Mouse (Mus musculus): Measurements from ENCODE around the gene Kcna2. TPM values are rescaled to one million over a fixed set of nuclear protein-coding genes. Genes with fewer than 3 reads are reported as not detected.
A peak's percentile ranks its signal among the peaks of the same experiment; 100 is the strongest.

Gene Kcna2
- polyA plus RNA-seq, 1 experiment from 2014 or later: 1.3 TPM

GRCm38 (mm10) chr3:107084586-107084985 is 16.4 kb upstream of the Kcna2 start:
- Histone ChIP-seq H3K4me1 (replicated peaks) (no peaks in the 10 kb centered on the region), H3K9ac (no peak overlapping the region)
- no peak for ATAC-seq (ENCODE audit: low FRiP score)

GRCm38 (mm10) chr3:107087410-107087809 is 13.5 kb upstream of the Kcna2 start:
- ATAC-seq (ENCODE audit: low FRiP score): no peak
- Histone ChIP-seq H3K27ac (no peak overlapping the region), H3K36me3 (no peaks in the 10 kb centered on the region), H3K9ac (no peak overlapping the region), H3K4me2 (no peak overlapping the region), H3K4me3 (no peak overlapping the region), H3K4me1 (replicated peaks) (no peaks in the 10 kb centered on the region), H3K27me3 (no peaks in the 10 kb centered on the region), H3K9me3 (no peaks in the 10 kb centered on the region)
- WGBS: 90% methylated on average over 4 of the region's 4 CpGs

More at GRCm38 (mm10) chr3:107084586-107084985, 16.4 kb upstream of the Kcna2 start:
- H3K4me2 ChIP-seq: no peak overlapping the region
- H3K9me3 ChIP-seq: no peaks in the 10 kb centered on the region
- H3K4me3 ChIP-seq: no peak overlapping the region
- H3K27ac ChIP-seq: no peak overlapping the region
- H3K27me3 ChIP-seq: no peaks in the 10 kb centered on the region
- WGBS: 86% methylated on average over 3 of the region's 3 CpGs
- no peaks in the 10 kb centered on the region for H3K36me3 ChIP-seq

GRCm38 (mm10) chr3:107088820-107089219 is 12.1 kb upstream of the Kcna2 start:
- no peak for ATAC-seq (ENCODE audit: low FRiP score)
- Histone ChIP-seq H3K9ac (no peak overlapping the region), H3K4me1 (replicated peaks) (no peaks in the 10 kb centered on the region), H3K4me2 (no peak overlapping the region), H3K9me3 (no peaks in the 10 kb centered on the region), H3K36me3 (no peaks in the 10 kb centered on the region), H3K27me3 (0 out of 2 replicates have a peak, but pooled peaks cover 6% of the 10 kb centered on the region), H3K4me3 (no peak overlapping the region), H3K27ac (no peak overlapping the region)
- 78% methylated on average over 3 of the region's 3 CpGs for WGBS

GRCm38 (mm10) chr3:107089475-107089874 is 11.5 kb upstream of the Kcna2 start:
- Histone ChIP-seq H3K4me1 (replicated peaks) (no peaks in the 10 kb centered on the region), H3K4me3 (no peak overlapping the region), H3K9ac (no peak overlapping the region), H3K9me3 (no peaks in the 10 kb centered on the region), H3K36me3 (no peaks in the 10 kb centered on the region), H3K4me2 (no peak overlapping the region), H3K27me3 (0 out of 2 replicates have a peak, but pooled peaks cover 6% of the 10 kb centered on the region), H3K27ac (no peak overlapping the region)
- no peak for ATAC-seq (ENCODE audit: low FRiP score)
- 74% methylated on average over 3 of the region's 3 CpGs for WGBS

- Histone ChIP-seq H3K36me3 (no peaks in the 10 kb centered on the region), H3K4me3 (no peak overlapping the region), H3K9ac (no peak overlapping the region), H3K27ac (no peak overlapping the region), H3K27me3 (0 out of 2 replicates have a peak, but pooled peaks cover 6% of the 10 kb centered on the region), H3K9me3 (no peaks in the 10 kb centered on the region), H3K4me1 (replicated peaks) (no peaks in the 10 kb centered on the region), H3K4me2 (no peak overlapping the region)
- 77% methylated on average over 7 of the region's 7 CpGs for WGBS
- no peak for ATAC-seq (ENCODE audit: low FRiP score)
Observed at GRCm38 (mm10) chr3:107090001-107090400, 10.9 kb upstream of the Kcna2 start.

- Histone ChIP-seq H3K36me3 (no peaks in the 10 kb centered on the region), H3K9me3 (no peaks in the 10 kb centered on the region), H3K4me1 (replicated peaks) (no peaks in the 10 kb centered on the region), H3K4me3 (no peak overlapping the region), H3K27ac (no peak overlapping the region), H3K4me2 (no peak overlapping the region), H3K27me3 (0 out of 2 replicates have a peak, but pooled peaks cover 6% of the 10 kb centered on the region), H3K9ac (no peak overlapping the region)
- no peak for ATAC-seq (ENCODE audit: low FRiP score)
- 77% methylated on average over 11 of the region's 11 CpGs for WGBS
Observed at GRCm38 (mm10) chr3:107090403-107091150, 10.4 kb upstream of the Kcna2 start.

GRCm38 (mm10) chr3:107094028-107094427 is 6.9 kb upstream of the Kcna2 start:
- 9% methylated on average over 4 of the region's 4 CpGs for WGBS
- ATAC-seq (ENCODE audit: low FRiP score): peak; percentile 67; the same call in 1 of the 2 replicates
- Histone ChIP-seq H3K27ac (no peak overlapping the region), H3K9ac (no peak overlapping the region; the same call in 1 of the 2 replicates), H3K4me1 (replicated peaks) (no peaks in the 10 kb centered on the region), H3K27me3 (peaks cover 10% of the 10 kb centered on the region; the same call in 1 of the 2 replicates), H3K4me3 (no peak overlapping the region), H3K4me2 (no peak overlapping the region), H3K9me3 (no peaks in the 10 kb centered on the region), H3K36me3 (no peaks in the 10 kb centered on the region)

GRCm38 (mm10) chr3:107096269-107096731 is 4.6 kb upstream of the Kcna2 start:
- Histone ChIP-seq H3K36me3 (no peaks in the 10 kb centered on the region), H3K27me3 (peaks cover 28% of the 10 kb centered on the region), H3K4me3 (no peak overlapping the region), H3K9ac (no peak overlapping the region), H3K27ac (no peak overlapping the region), H3K4me2 (no peak overlapping the region), H3K9me3 (no peaks in the 10 kb centered on the region), H3K4me1 (replicated peaks) (peaks cover 10% of the 10 kb centered on the region)
- WGBS: 81% methylated on average over 3 of the region's 3 CpGs
- no peak for ATAC-seq (ENCODE audit: low FRiP score)

GRCm38 (mm10) chr3:107099866-107100265 is 1.1 kb upstream of the Kcna2 start:
- 19% methylated on average over 2 of the region's 2 CpGs for WGBS
- ATAC-seq (ENCODE audit: low FRiP score): no peak

GRCm38 (mm10) chr3:107101456-107101786 is 475 bp downstream of the Kcna2 start:
- peak overlapping the region; percentile 88 for H3K9ac ChIP-seq
- peak overlapping the region; percentile 76 for H3K4me3 ChIP-seq
- peak; percentile 72 for ATAC-seq (ENCODE audit: low FRiP score)
- peaks cover 10% of the 10 kb centered on the region; the same call in 1 of the 2 replicates for H3K36me3 ChIP-seq
- 0% methylated on average over 40 of the region's 41 CpGs for WGBS
- H3K4me1 ChIP-seq (replicated peaks): peaks cover 47% of the 10 kb centered on the region
- peak overlapping the region; percentile 88 for H3K4me2 ChIP-seq
- no peaks in the 10 kb centered on the region for H3K9me3 ChIP-seq
- H3K27me3 ChIP-seq: peaks cover 36% of the 10 kb centered on the region
- peak overlapping the region; percentile 89 for H3K27ac ChIP-seq

More at GRCm38 (mm10) chr3:107099866-107100265, 1.1 kb upstream of the Kcna2 start:
- Histone ChIP-seq H3K9ac (no peak overlapping the region), H3K36me3 (peaks cover 6% of the 10 kb centered on the region; the same call in 1 of the 2 replicates), H3K9me3 (no peaks in the 10 kb centered on the region), H3K4me1 (replicated peaks) (peaks cover 32% of the 10 kb centered on the region), H3K27me3 (peaks cover 36% of the 10 kb centered on the region), H3K27ac (no peak overlapping the region), H3K4me3 (no peak overlapping the region), H3K4me2 (no peak overlapping the region)

GRCm38 (mm10) chr3:107101787-107102651 is 1.1 kb downstream of the Kcna2 start:
- Histone ChIP-seq H3K4me2 (peak overlapping the region; percentile 88), H3K9ac (peak overlapping the region; percentile 88), H3K4me3 (peak overlapping the region; percentile 76), H3K27ac (peak overlapping the region; percentile 89), H3K9me3 (no peaks in the 10 kb centered on the region), H3K27me3 (peaks cover 32% of the 10 kb centered on the region), H3K36me3 (peaks cover 10% of the 10 kb centered on the region; the same call in 1 of the 2 replicates), H3K4me1 (replicated peaks) (peaks cover 50% of the 10 kb centered on the region)
- WGBS: under 1% methylated on average over 53 of the region's 53 CpGs
- ATAC-seq (ENCODE audit: low FRiP score): peak; percentile 87

GRCm38 (mm10) chr3:107103041-107103440 is 2.1 kb downstream of the Kcna2 start:
- Histone ChIP-seq H3K27ac (no peak overlapping the region), H3K4me1 (replicated peaks) (peaks cover 50% of the 10 kb centered on the region), H3K9ac (peak overlapping the region; percentile 88), H3K36me3 (peaks cover 10% of the 10 kb centered on the region; the same call in 1 of the 2 replicates), H3K4me2 (peak overlapping the region; percentile 88), H3K9me3 (no peaks in the 10 kb centered on the region), H3K27me3 (peaks cover 32% of the 10 kb centered on the region), H3K4me3 (peak overlapping the region; percentile 76)
- WGBS: 70% methylated on average over 7 of the region's 7 CpGs
- ATAC-seq (ENCODE audit: low FRiP score): no peak
